Mouse (Mus musculus) left cerebral cortex, postnatal 14 days (tissue): ENCODE data around the gene 3110082J24Rik. TPM values are rescaled to one million over a fixed set of nuclear protein-coding genes. Genes with fewer than 3 reads are reported as not detected.
A peak's percentile ranks its signal among the peaks of the same experiment; 100 is the strongest.
"Not testable (repeated sequence)": the region's sequence is repeated elsewhere in the genome, so short reads cannot be mapped to it uniquely, and the experiment has no call there.

ENCODE experiments used
- DNase-seq, 2 experiments: peaks; one replicate each; pipeline ENCODE4 v3.0.0; 2021 to 2022; ENCODE audit warnings: low spot score in 2 of 2, mixed read lengths in 1 of 2
- intact Hi-C: fragments of 180-260 bp; cut with DNase I; formaldehyde crosslinking; loops from one replicate; pipeline ENCODE4 v1.15.1; 2025
- total RNA-seq, 2 experiments: library from RNA; stranded (reverse); gene quantifications; 2 replicates each; pipeline ENCODE4 v1.2.3; 2021

3110082J24Rik gene
- total RNA-seq, 2 experiments from 2014 or later = 2.1 to 3.7 TPM

GRCm38 (mm10) chr5:30095731-30096130, 10.2 kb downstream of the 3110082J24Rik start:
- no peak for DNase-seq
- intact Hi-C loops = no loop called here

GRCm38 (mm10) chr5:30094399-30094798, 11.5 kb downstream of the 3110082J24Rik start:
- no peak for DNase-seq
- intact Hi-C loops = no loop called here

GRCm38 (mm10) chr5:30092701-30093100, 13.2 kb downstream of the 3110082J24Rik start:
- intact Hi-C loops = no loop called here
- no peak for DNase-seq

- DNase-seq = peak; percentile 63 to 70
- intact Hi-C loops = no loop called here
Measured at GRCm38 (mm10) chr5:30072825-30073821, 32.8 kb downstream of the 3110082J24Rik start, which contains the start of gene Tyms. Gene Tyms (minus strand): TSS chr5:30073617.

GRCm38 (mm10) chr5:30072377-30072776, 33.5 kb downstream of the 3110082J24Rik start:
- intact Hi-C loops = no loop called here

GRCm38 (mm10) chr5:30071677-30072076, 34.2 kb downstream of the 3110082J24Rik start:
- no peak for DNase-seq
- intact Hi-C loops = no loop called here

More at GRCm38 (mm10) chr5:30072377-30072776, 33.5 kb downstream of the 3110082J24Rik start:
- DNase-seq = no peak

GRCm38 (mm10) chr5:30067726-30068125, 38.2 kb downstream of the 3110082J24Rik start:
- DNase-seq = no peak
- intact Hi-C loops = no loop called here

- intact Hi-C loops, DNase-seq: not testable (repeated sequence)
Measured at GRCm38 (mm10) chr5:30059607-30060006, 46.3 kb downstream of the 3110082J24Rik start.

GRCm38 (mm10) chr5:30058216-30058731, 47.6 kb downstream of the 3110082J24Rik start:
- intact Hi-C loops = no loop called here
- no peak for DNase-seq

Other genes starting within 250 kb of the 3110082J24Rik start
- gene Il6, start 93.0 kb downstream of the 3110082J24Rik start, total RNA-seq = not detected
- 1 to 10 TPM; 4.1 to 4.2 TPM for gene Tyms, start 32.5 kb downstream of the 3110082J24Rik start, total RNA-seq
- 10 to 100 TPM; 11.4 to 12.6 TPM for gene Garem2, start 925 bp downstream of the 3110082J24Rik start, total RNA-seq
- 10 to 100 TPM; 64.1 to 67.8 TPM for gene Hadha, start 49.1 kb upstream of the 3110082J24Rik start, total RNA-seq
- 10 to 100 TPM; 71.3 to 78.6 TPM for gene Hadhb, start 49.2 kb upstream of the 3110082J24Rik start, total RNA-seq
- not detected for gene Adgrf3, start 99.6 kb upstream of the 3110082J24Rik start, total RNA-seq
- gene Selenoi, start 126.5 kb upstream of the 3110082J24Rik start, total RNA-seq = 10 to 100 TPM; 47.6 to 56.7 TPM
- 10 to 100 TPM; 14.9 to 18.2 TPM for gene Drc1, start 175.3 kb upstream of the 3110082J24Rik start, total RNA-seq